Mouse (Mus musculus) forebrain, postnatal 0 days (tissue): ENCODE data around the gene Sf3a1. TPM values are rescaled to one million over a fixed set of nuclear protein-coding genes. Genes with fewer than 3 reads are reported as not detected.

ENCODE experiments used
- ATAC-seq: fragments of 200-750 bp; cut with Nextera tagmentation; 2 replicates; pipeline ENCODE4 v1.8.0; 2017; ENCODE audit warnings: mild to moderate bottlenecking, moderate library complexity
- DNase-seq: peaks from one replicate; pipeline ENCODE4 v3.0.0-alpha.2; 2015
- H3K27ac ChIP-seq: fragments of 300-500 bp; sonication (generic); 2 replicates; pipeline ENCODE4 v1.5.1; 2014; ENCODE audit warnings: low read depth, mild to moderate bottlenecking, antibody characterized with exemption, low read length, moderate library complexity, mixed read lengths
- H3K27me3 ChIP-seq: fragments of 300-500 bp; sonication (generic); 2 replicates; pipeline ENCODE4 v1.6.1; 2014; ENCODE audit warnings: mild to moderate bottlenecking, low read length, mixed read lengths; ENCODE audit not compliant: insufficient read depth
- H3K36me3 ChIP-seq: fragments of 300-500 bp; sonication (generic); 2 replicates; pipeline ENCODE4 v1.6.1; 2014; ENCODE audit warnings: mild to moderate bottlenecking, moderate library complexity; ENCODE audit not compliant: insufficient read depth
- H3K4me1 ChIP-seq: fragments of 300-500 bp; sonication (generic); 2 replicates; pipeline ENCODE4 v1.6.1; 2014; ENCODE audit warnings: antibody characterized with exemption; ENCODE audit not compliant: insufficient read depth
- H3K4me2 ChIP-seq: fragments of 300-500 bp; sonication (generic); 2 replicates; pipeline ENCODE4 v1.6.1; 2014; ENCODE audit warnings: low read depth, mild to moderate bottlenecking, moderate library complexity
- H3K4me3 ChIP-seq: fragments of 300-500 bp; sonication (generic); 2 replicates; pipeline ENCODE4 v1.5.1; 2014; ENCODE audit warnings: low read depth, low read length, mixed read lengths
- H3K9ac ChIP-seq: fragments of 300-500 bp; sonication (generic); 2 replicates; pipeline ENCODE4 v1.6.1; 2014; ENCODE audit warnings: mild to moderate bottlenecking
- H3K9me3 ChIP-seq: fragments of 300-500 bp; sonication (generic); 2 replicates; pipeline ENCODE4 v1.6.1; 2016; ENCODE audit warnings: low read length
- CTCF ChIP-seq: sonication (generic); IDR thresholded peaks from 2 replicates; pipeline ENCODE4 v1.5.1; 2016; ENCODE audit warnings: antibody characterized with exemption, control low read depth, low read depth
- WGBS: fragments of 180-500 bp; shearing (Covaris S2); extraction: QIAGEN DNeasy Blood & Tissue Kit; methylation state at CpG from one replicate; pipeline ENCODE4 v1.1.7; 2014; 5-methylcytosine and 5-hydroxymethylcytosine counted together
- polyA plus RNA-seq: library from polyadenylated mRNA; unstranded; fragments of >200 nt; fragmentation: Nextera tagmentation; extraction: Ambion mirVana; gene quantifications from 2 replicates; pipeline ENCODE4 v1.2.1, GENCODE M21; 2015
- total RNA-seq: library from RNA; depleted of rRNA; stranded (reverse); fragments of >200 nt; gene quantifications from 2 replicates; pipeline ENCODE4 v1.2.3, GENCODE M21; 2014

Gene Sf3a1
- total and polyA plus RNA-seq, 2 experiments from 2014 or later = 34.6 to 54.4 TPM

GRCm38 (mm10) chr11:4147098-4147497, 13.1 kb upstream of the Sf3a1 start:
- ATAC-seq = no peak
- no peak overlapping the region for H3K27ac ChIP-seq
- H3K9me3 ChIP-seq = no peaks in the 10 kb centered on the region
- H3K27me3 ChIP-seq = no peaks in the 10 kb centered on the region
- no peak overlapping the region for H3K4me3 ChIP-seq
- no peak overlapping the region for H3K4me2 ChIP-seq
- no peak for DNase-seq
- WGBS = 87% methylated on average over 10 of the region's 10 CpGs
- H3K36me3 ChIP-seq = peaks cover 31% of the 10 kb centered on the region
- H3K4me1 ChIP-seq = no peaks in the 10 kb centered on the region
- no peak for TF ChIP-seq CTCF
- H3K9ac ChIP-seq = no peak overlapping the region

DNA sequence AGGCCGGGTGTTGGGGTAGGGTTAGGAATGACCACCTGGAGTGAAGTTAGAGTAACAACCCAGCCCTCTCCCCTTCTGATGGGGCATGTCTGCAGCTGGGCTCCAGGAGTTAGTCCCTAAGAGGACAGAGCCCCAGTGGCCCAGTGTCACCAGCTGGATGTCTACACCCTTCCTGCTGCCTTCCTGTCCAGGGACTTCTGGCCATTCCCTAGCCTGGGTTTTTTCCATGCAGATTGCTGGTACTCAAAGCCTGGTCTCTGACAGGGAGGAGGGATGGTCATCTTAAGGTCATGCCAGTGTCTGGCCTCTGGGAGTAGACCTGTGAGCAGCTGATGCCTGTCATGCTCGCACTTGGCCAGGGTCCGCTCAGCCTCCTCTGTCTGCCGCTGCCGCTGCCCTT, 12.0 kb upstream of the Sf3a1 start:
- H3K4me3 ChIP-seq = no peak overlapping the region
- H3K4me2 ChIP-seq = no peak overlapping the region
- H3K27me3 ChIP-seq = no peaks in the 10 kb centered on the region
- no peak for TF ChIP-seq CTCF
- no peak for ATAC-seq
- H3K4me1 ChIP-seq = no peaks in the 10 kb centered on the region
- DNase-seq = no peak
- H3K9me3 ChIP-seq = no peaks in the 10 kb centered on the region
- H3K27ac ChIP-seq = no peak overlapping the region
- H3K9ac ChIP-seq = no peak overlapping the region
- peaks cover 21% of the 10 kb centered on the region for H3K36me3 ChIP-seq
- WGBS = 94% methylated on average over 5 of the region's 5 CpGs

DNA sequence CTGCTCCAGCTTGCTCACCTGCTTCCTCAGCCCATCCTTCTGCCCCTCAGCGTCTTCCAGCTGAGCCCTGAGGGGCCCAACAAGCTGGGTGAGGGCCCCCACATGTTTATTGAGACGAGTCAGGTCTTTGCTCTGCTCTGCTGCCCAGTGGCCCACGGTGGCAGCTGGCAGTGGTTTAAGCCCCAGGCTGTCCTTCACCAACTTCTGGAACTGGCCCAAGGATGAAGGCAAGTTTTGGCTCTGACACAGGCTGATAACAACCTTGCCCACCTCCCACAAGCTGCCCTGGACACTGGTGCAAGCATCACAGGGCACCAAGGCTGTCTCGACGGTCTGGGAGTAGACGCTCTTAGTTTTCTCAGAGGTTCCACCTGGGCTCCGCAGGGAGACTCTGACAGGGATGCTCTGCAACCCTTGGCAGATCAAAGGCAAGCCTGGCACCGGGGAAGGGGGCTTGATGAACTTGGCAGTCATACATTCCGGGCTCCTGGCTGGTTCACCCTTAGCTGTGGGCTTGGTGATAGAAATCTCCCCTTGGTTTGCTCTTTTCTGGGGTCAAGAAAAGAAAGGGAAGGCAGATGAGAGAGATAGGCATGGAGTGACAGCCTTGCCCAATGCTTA, 11.5 kb upstream of the Sf3a1 start:
- no peaks in the 10 kb centered on the region for H3K9me3 ChIP-seq
- whole genome bisulfite sequencing = 80% methylated on average over 9 of the region's 9 CpGs
- no peak for TF ChIP-seq CTCF
- H3K4me2 ChIP-seq = no peak overlapping the region
- H3K27ac ChIP-seq = no peak overlapping the region
- DNase-seq (no peak), ATAC-seq (no peak)
- H3K4me3 ChIP-seq = no peak overlapping the region
- H3K36me3 ChIP-seq = peaks cover 16% of the 10 kb centered on the region
- H3K4me1 ChIP-seq = no peaks in the 10 kb centered on the region
- no peaks in the 10 kb centered on the region for H3K27me3 ChIP-seq
- no peak overlapping the region for H3K9ac ChIP-seq

GRCm38 (mm10) chr11:4149886-4150285, 10.3 kb upstream of the Sf3a1 start:
- DNase-seq = no peak
- H3K27ac ChIP-seq = no peak overlapping the region
- H3K9me3 ChIP-seq = no peaks in the 10 kb centered on the region
- WGBS = 90% methylated on average over 6 of the region's 6 CpGs
- H3K36me3 ChIP-seq = peaks cover 6% of the 10 kb centered on the region
- TF ChIP-seq CTCF = no peak
- H3K27me3 ChIP-seq = no peaks in the 10 kb centered on the region
- H3K4me1 ChIP-seq = no peaks in the 10 kb centered on the region
- ATAC-seq = no peak
- H3K4me2 ChIP-seq = no peak overlapping the region
- H3K4me3 ChIP-seq = no peak overlapping the region
- no peak overlapping the region for H3K9ac ChIP-seq

- no peak for ATAC-seq
- WGBS = 96% methylated on average over 7 of the region's 7 CpGs
- no peak overlapping the region for H3K9ac ChIP-seq
- no peak overlapping the region for H3K4me3 ChIP-seq
- no peak overlapping the region for H3K4me2 ChIP-seq
- H3K27ac ChIP-seq = no peak overlapping the region
- H3K4me1 ChIP-seq = no peaks in the 10 kb centered on the region
- no peaks in the 10 kb centered on the region for H3K9me3 ChIP-seq
- DNase-seq = no peak
- H3K36me3 ChIP-seq = no peaks in the 10 kb centered on the region
- TF ChIP-seq CTCF = no peak
- no peaks in the 10 kb centered on the region for H3K27me3 ChIP-seq
These were observed 6.5 kb upstream of the Sf3a1 start for GRCm38 (mm10) chr11:4153694-4154093.

DNA sequence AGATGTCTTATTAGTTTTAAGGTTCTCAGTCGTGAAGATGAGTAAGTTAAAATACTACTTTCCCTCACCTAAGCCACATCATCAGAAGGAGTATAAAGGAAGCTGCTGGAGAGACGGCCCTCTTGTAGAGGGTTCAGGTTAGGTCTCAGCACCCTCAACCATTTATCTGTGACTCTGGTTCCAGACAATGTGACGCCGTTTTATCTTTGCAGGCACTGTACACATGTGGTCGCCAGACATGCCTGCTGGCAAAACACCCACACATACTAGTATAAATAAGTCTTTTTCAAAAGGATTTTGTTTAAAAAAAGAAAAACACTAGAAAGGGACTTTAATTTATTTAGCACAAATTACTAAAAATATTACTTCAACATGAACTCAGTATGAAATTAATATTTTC, 4.5 kb upstream of the Sf3a1 start:
- WGBS = 85% methylated on average over 5 of the region's 5 CpGs
- no peak for DNase-seq
- H3K4me2 ChIP-seq = no peak overlapping the region

DNA sequence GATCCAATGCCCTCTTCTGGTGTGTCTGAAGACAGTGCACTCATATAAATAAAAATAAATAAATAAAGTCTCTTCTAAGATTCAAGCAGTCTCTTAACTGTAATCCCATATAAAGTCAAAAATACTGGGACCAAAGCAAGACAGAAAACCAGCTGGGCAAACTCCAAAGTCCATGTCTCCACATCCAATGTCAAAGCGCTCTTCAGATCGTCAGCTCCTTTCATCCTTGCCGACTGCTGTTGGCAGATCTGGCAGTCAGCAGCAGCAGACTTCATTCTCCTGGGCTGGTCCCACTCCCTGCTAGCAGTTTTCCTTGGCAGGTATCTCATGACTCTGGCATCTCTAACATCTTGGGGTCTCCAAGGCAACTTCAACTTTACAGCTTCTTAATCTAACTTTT, 1.5 kb upstream of the Sf3a1 start:
- Histone ChIP-seq H3K27me3 (no peaks in the 10 kb centered on the region), H3K4me2 (no peak overlapping the region), H3K27ac (no peak overlapping the region), H3K9me3 (no peaks in the 10 kb centered on the region), H3K4me1 (peaks cover 20% of the 10 kb centered on the region; the same call in 1 of the 2 replicates), H3K4me3 (no peak overlapping the region), H3K36me3 (peaks cover 23% of the 10 kb centered on the region), H3K9ac (no peak overlapping the region)
- no peak for TF ChIP-seq CTCF
- ATAC-seq = no peak
- 86% methylated on average over 3 of the region's 3 CpGs for WGBS
- DNase-seq = no peak

More for the DNA sequence above, 4.5 kb upstream of the Sf3a1 start:
- Histone ChIP-seq H3K4me1 (peaks cover 9% of the 10 kb centered on the region; the same call in 1 of the 2 replicates), H3K4me3 (no peak overlapping the region), H3K9ac (no peak overlapping the region), H3K27ac (no peak overlapping the region), H3K27me3 (no peaks in the 10 kb centered on the region), H3K36me3 (no peaks in the 10 kb centered on the region), H3K9me3 (no peaks in the 10 kb centered on the region)
- TF ChIP-seq CTCF = no peak
- ATAC-seq = no peak
